Mouse (Mus musculus): Measurements from ENCODE around the gene Gm10334.
"Not testable (repeated sequence)": the region's sequence is repeated elsewhere in the genome, so short reads cannot be mapped to it uniquely, and the experiment has no call there.

Gene Gm10334
- long read RNA-seq, experiment 1: 0 reads
- long read RNA-seq, experiment 2: 0 reads

DNA sequence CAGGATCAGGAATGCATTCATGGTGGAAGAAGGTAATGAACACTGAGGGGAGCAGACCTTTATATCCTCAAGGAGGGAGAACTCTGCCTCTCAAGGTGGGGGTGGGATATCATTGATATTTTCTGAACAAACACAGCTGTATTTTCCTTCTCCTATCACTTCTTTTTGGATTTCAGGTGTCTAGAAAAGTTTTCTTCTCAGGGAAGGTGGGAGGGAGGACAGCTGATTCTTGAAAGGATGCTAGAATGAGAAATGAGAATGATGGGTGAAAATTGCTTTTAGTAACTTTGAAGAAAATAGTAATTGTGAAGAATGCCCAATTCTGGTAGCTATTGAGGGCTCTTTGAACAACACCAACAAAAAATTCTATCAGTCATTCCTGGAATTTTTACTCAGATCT is at the start of gene Gm10334:
Gm10334 (minus strand) TSS at position 101 of the 400 bp plus-strand sequence.
- intact Hi-C loops (cut with DNase I): not testable (repeated sequence)

DNA sequence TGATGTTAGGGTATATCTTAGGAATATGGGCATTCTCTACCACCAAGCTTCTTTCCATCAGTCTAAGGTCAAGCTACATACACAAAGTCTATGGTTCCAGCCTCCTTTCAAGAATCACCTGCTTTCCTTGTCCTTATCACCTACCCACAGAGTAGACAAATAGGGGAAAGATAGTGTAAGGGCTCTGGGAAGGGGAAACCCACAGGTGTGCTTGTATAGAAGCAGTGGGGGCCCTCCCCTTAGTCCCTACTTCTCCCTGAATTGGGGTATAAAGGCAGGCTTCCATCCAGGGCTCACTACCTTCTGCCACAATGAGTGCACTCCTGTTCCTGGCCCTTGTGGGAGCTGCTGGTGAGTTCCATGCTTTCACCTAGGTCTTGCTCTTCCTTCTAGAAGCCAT is 12.7 kb upstream of the Gm10334 start, which contains the start of gene Prss1:
Prss1 (plus strand) TSS at position 301 of the 400 bp plus-strand sequence.
- intact Hi-C loops (cut with DNase I): not testable (repeated sequence)

GRCm38 (mm10) chr6:41442261-41442660 is 3.7 kb downstream of the Gm10334 start:
- intact Hi-C loops (cut with DNase I): not testable (repeated sequence)

All from adrenal gland (tissue).